Mouse (Mus musculus): ENCODE results near the gene Csdc2.
"Not testable (repeated sequence)": the region's sequence is repeated elsewhere in the genome, so short reads cannot be mapped to it uniquely, and the experiment has no call there.

Gene Csdc2

GRCm38 (mm10) chr15:81952310-81952709 lies 15.8 kb downstream of the Csdc2 start:
- in situ Hi-C loops (cut with MboI; ENCODE audit: unreplicated experiment in 2 of 2): loop anchor here (5.0 to 10.0 kb wide), 3 partner anchors 102 to 282 kb away; partner anchors contain the start of gene 4930407I10Rik (in 1 of the 2)

GRCm38 (mm10) chr15:81954151-81954583 lies 17.6 kb downstream of the Csdc2 start:
- in situ Hi-C loops (cut with MboI; ENCODE audit: unreplicated experiment in 2 of 2): loop anchor here (5.0 to 10.0 kb wide), 3 partner anchors 101 to 281 kb away; partner anchors contain the start of gene 4930407I10Rik (in 1 of the 2)

GRCm38 (mm10) chr15:81954716-81955115 lies 18.2 kb downstream of the Csdc2 start:
- in situ Hi-C loops (cut with MboI; ENCODE audit: unreplicated experiment in 2 of 2): loop anchor here (5.0 to 10.0 kb wide), 5 partner anchors 93 to 280 kb away; partner anchors contain the start of genes 4930407I10Rik (in 1 of the 2) and Snu13 (in 1 of the 2)

- in situ Hi-C loops (cut with MboI; ENCODE audit: unreplicated experiment in 2 of 2): loop anchor here (5.0 to 10.0 kb wide), 4 partner anchors 92 to 279 kb away; partner anchors contain the start of genes 4930407I10Rik (in 1 of the 2) and Snu13 (in 1 of the 2)
These were observed 18.9 kb downstream of the Csdc2 start for GRCm38 (mm10) chr15:81955414-81955813.

GRCm38 (mm10) chr15:81956457-81956856 lies 19.9 kb downstream of the Csdc2 start:
- in situ Hi-C loops (cut with MboI; ENCODE audit: unreplicated experiment in 2 of 2): loop anchor here (5.0 to 10.0 kb wide), 4 partner anchors 91 to 278 kb away; partner anchors contain the start of genes 4930407I10Rik (in 1 of the 2) and Snu13 (in 1 of the 2)

- in situ Hi-C loops (cut with MboI; ENCODE audit: unreplicated experiment in 2 of 2): loop anchor here (5.0 to 10.0 kb wide), 4 partner anchors 90 to 277 kb away; partner anchors contain the start of genes 4930407I10Rik (in 1 of the 2) and Snu13 (in 1 of the 2)
These were observed 21.0 kb downstream of the Csdc2 start for GRCm38 (mm10) chr15:81957598-81957997.

GRCm38 (mm10) chr15:81958906-81959305 lies 22.3 kb downstream of the Csdc2 start:
- in situ Hi-C loops (cut with MboI; ENCODE audit: unreplicated experiment in 2 of 2): loop anchor here (5.0 to 10.0 kb wide), 4 partner anchors 88 to 276 kb away; partner anchors contain the start of genes 4930407I10Rik (in 1 of the 2) and Snu13 (in 1 of the 2)

- in situ Hi-C loops (cut with MboI; ENCODE audit: unreplicated experiment in 2 of 2): loop anchor here in 1 of 2 experiments (5.0 kb wide), 1 partner anchor 42 kb away; no protein-coding TSS in a partner anchor
These were observed 23.9 kb downstream of the Csdc2 start, which contains the start of gene Pmm1 for GRCm38 (mm10) chr15:81960171-81961077. Pmm1 (minus strand) TSS chr15:81960930.

GRCm38 (mm10) chr15:81961078-81961451 lies 24.5 kb downstream of the Csdc2 start:
- in situ Hi-C loops (cut with MboI; ENCODE audit: unreplicated experiment in 2 of 2): loop anchor here in 1 of 2 experiments (5.0 kb wide), 1 partner anchor 41 kb away; no protein-coding TSS in a partner anchor

- in situ Hi-C loops (cut with MboI; ENCODE audit: unreplicated experiment in 2 of 2): loop anchor here in 1 of 2 experiments (5.0 kb wide), 1 partner anchor 38 kb away; no protein-coding TSS in a partner anchor
These were observed 27.7 kb downstream of the Csdc2 start for GRCm38 (mm10) chr15:81964262-81964661.

GRCm38 (mm10) chr15:81964980-81965545 lies 28.5 kb downstream of the Csdc2 start:
- in situ Hi-C loops (cut with MboI; ENCODE audit: unreplicated experiment in 2 of 2): loop anchor here in 1 of 2 experiments (5.0 kb wide), 1 partner anchor 37 kb away; no protein-coding TSS in a partner anchor

GRCm38 (mm10) chr15:81966062-81966829 lies 29.7 kb downstream of the Csdc2 start:
- in situ Hi-C loops (cut with MboI; ENCODE audit: unreplicated experiment in 2 of 2): no loop called here

GRCm38 (mm10) chr15:81967821-81968220 lies 31.3 kb downstream of the Csdc2 start:
- in situ Hi-C loops (cut with MboI; ENCODE audit: unreplicated experiment in 2 of 2): no loop called here

GRCm38 (mm10) chr15:81968447-81968846 lies 31.9 kb downstream of the Csdc2 start:
- in situ Hi-C loops (cut with MboI; ENCODE audit: unreplicated experiment in 2 of 2): no loop called here

- in situ Hi-C loops (cut with MboI; ENCODE audit: unreplicated experiment in 2 of 2): no loop called here
These were observed 32.6 kb downstream of the Csdc2 start for GRCm38 (mm10) chr15:81969173-81969572.

- in situ Hi-C loops (cut with MboI; ENCODE audit: unreplicated experiment in 2 of 2): not testable (repeated sequence)
These were observed 33.1 kb downstream of the Csdc2 start for GRCm38 (mm10) chr15:81969635-81970034.

- in situ Hi-C loops (cut with MboI; ENCODE audit: unreplicated experiment in 2 of 2): not testable (repeated sequence)
These were observed 33.9 kb downstream of the Csdc2 start for GRCm38 (mm10) chr15:81970498-81970897.

- in situ Hi-C loops (cut with MboI; ENCODE audit: unreplicated experiment in 2 of 2): not testable (repeated sequence)
These were observed 38.6 kb downstream of the Csdc2 start for GRCm38 (mm10) chr15:81975156-81975555.

GRCm38 (mm10) chr15:81980321-81980720 lies 43.8 kb downstream of the Csdc2 start, which contains the start of gene 1700029P11Rik:
1700029P11Rik (plus strand) TSS chr15:81980540.
- in situ Hi-C loops (cut with MboI; ENCODE audit: unreplicated experiment in 2 of 2): no loop called here
